Mouse (Mus musculus) neural tube, postnatal 0 days (tissue): ENCODE measurements around the gene Gpr180. TPM values are rescaled to one million over a fixed set of nuclear protein-coding genes. Genes with fewer than 3 reads are reported as not detected.

Source experiments
- polyA plus RNA-seq: library from polyadenylated mRNA; unstranded; fragments of >200 nt; fragmentation: Nextera tagmentation; extraction: Ambion mirVana; gene quantifications from 2 replicates; pipeline ENCODE4 v1.2.1, GENCODE M21; 2015

Gene Gpr180
- 51.3 and 52.1 TPM in 2 replicates for polyA plus RNA-seq

GRCm38 (mm10) chr14:118136744-118137452 is at the start of gene Gpr180:
Gpr180 (plus strand) TSS chr14:118137158.

GRCm38 (mm10) chr14:118132642-118132977 is 4.3 kb upstream of the Gpr180 start, which contains the start of gene Tgds:
Tgds (minus strand) TSS chr14:118132755.

Other genes starting within 250 kb of the Gpr180 start
- gene Dct, start 84.9 kb upstream of the Gpr180 start, polyA plus RNA-seq: 0.55 and 0.78 TPM in 2 replicates
- 12.1 and 14.1 TPM in 2 replicates for gene Tgds, start 4.4 kb upstream of the Gpr180 start, polyA plus RNA-seq
- 4.7 and 7.2 TPM in 2 replicates for gene Sox21, start 99.9 kb downstream of the Gpr180 start, polyA plus RNA-seq
- not detected in 2 replicates for gene Gm9376, start 129.8 kb downstream of the Gpr180 start, polyA plus RNA-seq